Mouse (Mus musculus) midbrain, embryonic 12.5 days (tissue): ENCODE data around the gene Cela3a. TPM values are rescaled to one million over a fixed set of nuclear protein-coding genes. Genes with fewer than 3 reads are reported as not detected.
"Not testable (repeated sequence)": the region's sequence is repeated elsewhere in the genome, so short reads cannot be mapped to it uniquely, and the experiment has no call there.

Source experiments
- ATAC-seq: fragments of 200-750 bp; cut with Nextera tagmentation; 2 replicates; pipeline ENCODE4 v1.8.0; 2017; ENCODE audit warnings: low read depth, moderate TSS enrichment, moderate library complexity; ENCODE audit not compliant: low FRiP score
- H3K27ac ChIP-seq: fragments of 300-500 bp; sonication (generic); replicated peaks from 2 replicates; pipeline ENCODE4 v1.5.1; 2016; ENCODE audit warnings: mild to moderate bottlenecking
- H3K27me3 ChIP-seq: fragments of 300-500 bp; sonication (generic); 2 replicates; pipeline ENCODE4 v1.6.1; 2016; ENCODE audit warnings: mild to moderate bottlenecking
- H3K36me3 ChIP-seq: fragments of 300-500 bp; sonication (generic); 2 replicates; pipeline ENCODE4 v1.6.1; 2016
- H3K4me1 ChIP-seq: fragments of 300-500 bp; sonication (generic); 2 replicates; pipeline ENCODE4 v1.6.1; 2016
- H3K4me2 ChIP-seq: fragments of 300-500 bp; sonication (generic); replicated peaks from 2 replicates; pipeline ENCODE4 v1.6.1; 2016; ENCODE audit warnings: mild to moderate bottlenecking, moderate library complexity
- H3K4me3 ChIP-seq: fragments of 300-500 bp; sonication (generic); 2 replicates; pipeline ENCODE4 v1.5.1; 2016; ENCODE audit warnings: mild to moderate bottlenecking
- H3K9ac ChIP-seq: fragments of 300-500 bp; sonication (generic); replicated peaks from 2 replicates; pipeline ENCODE4 v1.6.1; 2016; ENCODE audit warnings: mild to moderate bottlenecking, moderate library complexity
- H3K9me3 ChIP-seq: fragments of 300-500 bp; sonication (generic); 2 replicates; pipeline ENCODE4 v1.6.1; 2016; ENCODE audit warnings: mild to moderate bottlenecking
- WGBS: fragments of 180-500 bp; shearing (Covaris S2); methylation state at CpG from one replicate; pipeline ENCODE4 v1.1.7; 2016; 5-methylcytosine and 5-hydroxymethylcytosine counted together
- polyA plus RNA-seq: library from polyadenylated mRNA; unstranded; fragments of >200 nt; fragmentation: Nextera tagmentation; extraction: Ambion mirVana; gene quantifications from 2 replicates; pipeline ENCODE4 v1.2.1, GENCODE M21; 2016

The Cela3a gene
- polyA plus RNA-seq, 1 experiment from 2014 or later, result not detected

DNA sequence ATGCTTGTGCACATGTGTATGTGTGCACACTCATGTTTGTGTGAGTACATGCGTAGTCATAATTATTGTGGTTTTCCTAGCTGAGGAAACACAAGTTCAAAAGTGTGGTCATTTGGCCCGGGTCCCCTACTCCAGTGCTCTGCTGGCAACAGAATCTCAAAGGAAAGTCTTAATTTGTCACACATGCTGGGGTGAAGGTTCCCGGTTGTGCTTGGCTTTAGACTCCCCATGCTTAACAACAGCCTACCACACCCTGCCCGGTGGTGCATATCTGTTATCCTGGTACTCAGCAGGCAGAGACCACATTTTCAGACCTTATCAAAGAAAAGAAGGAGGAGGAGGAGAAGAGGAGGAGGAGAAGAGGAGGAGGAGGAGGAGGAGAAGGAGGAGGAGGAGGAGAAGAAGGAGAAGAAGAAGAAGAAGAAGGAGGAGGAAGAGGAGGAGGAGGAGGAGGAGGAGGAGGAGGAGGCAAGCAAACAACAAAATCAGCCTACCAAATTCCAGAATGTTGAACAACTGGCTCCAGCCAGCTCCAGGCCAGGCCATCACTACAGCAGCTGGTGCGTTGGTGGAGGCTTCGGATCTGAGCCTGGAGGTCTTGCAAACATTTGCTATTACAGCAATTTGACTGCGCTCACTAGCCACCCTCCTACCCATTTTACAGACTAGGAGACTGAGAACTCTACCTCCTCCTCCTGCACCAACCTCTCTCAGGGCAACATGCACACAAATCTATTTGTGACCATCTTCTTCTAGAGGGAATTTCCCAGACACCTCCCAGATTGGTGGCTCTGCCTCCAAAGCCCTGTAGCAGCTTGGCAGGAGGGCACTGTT lies 38.0 kb upstream of the Cela3a start:
- Histone ChIP-seq H3K27ac (no peak overlapping the region), H3K9ac (no peak overlapping the region), H3K9me3 (no peaks in the 10 kb centered on the region), H3K36me3 (no peaks in the 10 kb centered on the region), H3K4me1 (peaks cover 3% of the 10 kb centered on the region; the same call in 1 of the 2 replicates), H3K27me3 (no peaks in the 10 kb centered on the region), H3K4me3 (no peak overlapping the region), H3K4me2 (no peak overlapping the region)
- no peak for ATAC-seq
- 75% methylated on average over 7 of the region's 7 CpGs for WGBS

DNA sequence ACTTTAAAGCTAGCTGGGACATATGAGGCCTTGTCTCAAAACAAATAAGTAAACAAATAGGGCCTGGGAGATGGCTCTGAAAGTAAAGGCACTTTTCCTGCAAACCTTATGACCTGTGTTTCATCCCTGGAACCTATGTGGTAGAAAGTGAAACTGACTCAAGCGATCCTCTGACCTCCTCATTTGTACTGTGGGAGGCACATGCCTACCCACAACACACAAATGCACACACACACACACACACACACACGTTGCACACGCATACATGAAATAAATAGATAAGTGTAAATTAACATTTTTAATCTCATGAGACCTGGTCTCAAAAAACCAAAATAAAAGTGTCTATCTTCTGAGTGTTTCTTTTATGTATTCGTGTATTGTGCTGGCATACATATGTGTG lies 36.3 kb upstream of the Cela3a start:
- no peaks in the 10 kb centered on the region for H3K9me3 ChIP-seq
- H3K9ac ChIP-seq, result no peak overlapping the region
- H3K4me2 ChIP-seq, result no peak overlapping the region
- H3K36me3 ChIP-seq, result no peaks in the 10 kb centered on the region
- H3K27ac ChIP-seq, result no peak overlapping the region
- no peaks in the 10 kb centered on the region for H3K27me3 ChIP-seq
- 85% methylated on average over 4 of the region's 4 CpGs for WGBS
- H3K4me1 ChIP-seq, result peaks cover 3% of the 10 kb centered on the region; the same call in 1 of the 2 replicates
- no peak overlapping the region for H3K4me3 ChIP-seq
- no peak for ATAC-seq

DNA sequence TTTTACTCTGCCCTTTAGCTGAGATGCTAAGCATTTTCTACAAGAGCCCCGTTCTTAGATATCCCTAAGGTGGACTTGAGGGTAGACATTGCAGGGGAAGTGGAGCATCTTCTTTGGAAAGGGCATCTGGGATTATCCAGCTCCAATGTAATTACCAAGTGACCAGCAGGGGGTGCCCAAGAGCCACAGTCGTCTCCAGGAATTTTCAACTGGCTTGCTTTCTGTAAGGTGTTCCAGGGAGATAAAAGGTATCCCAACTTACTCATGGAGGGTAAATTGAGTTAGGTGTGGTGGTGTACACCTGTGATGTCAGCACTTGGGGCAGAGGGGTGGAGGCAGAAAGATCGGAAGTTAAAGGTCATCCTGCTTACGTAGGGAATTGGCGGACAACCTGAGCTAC lies 34.0 kb upstream of the Cela3a start:
- 30% methylated on average over 5 of the region's 5 CpGs for WGBS
- H3K4me3 ChIP-seq, result no peak overlapping the region
- no peaks in the 10 kb centered on the region for H3K27me3 ChIP-seq
- H3K9me3 ChIP-seq, result no peaks in the 10 kb centered on the region
- H3K4me2 ChIP-seq, result no peak overlapping the region
- H3K27ac ChIP-seq, result no peak overlapping the region
- no peak overlapping the region for H3K9ac ChIP-seq
- no peaks in the 10 kb centered on the region for H3K36me3 ChIP-seq
- H3K4me1 ChIP-seq, result peaks cover 3% of the 10 kb centered on the region; the same call in 1 of the 2 replicates
- ATAC-seq, result no peak

DNA sequence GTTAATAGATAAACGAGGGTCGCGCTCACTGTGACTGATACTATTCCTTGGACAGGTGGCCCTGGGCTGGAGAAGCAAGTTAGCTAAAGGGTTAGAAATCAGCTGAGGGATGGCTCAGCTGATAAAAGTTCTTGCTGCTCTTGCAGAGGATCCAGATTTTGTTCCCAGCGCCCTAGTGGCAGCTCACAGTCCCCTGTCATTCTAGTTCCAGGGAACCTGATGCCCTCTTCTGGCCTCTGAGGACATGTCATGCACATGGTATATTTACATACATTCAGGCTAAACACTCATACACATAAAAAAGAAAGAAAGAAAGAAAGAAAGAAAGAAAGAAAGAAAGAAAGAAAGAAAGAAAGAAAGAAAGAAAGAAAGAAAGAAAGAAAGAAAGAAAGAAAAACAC lies 31.7 kb upstream of the Cela3a start:
- no peaks in the 10 kb centered on the region for H3K36me3 ChIP-seq
- H3K27me3 ChIP-seq, result no peaks in the 10 kb centered on the region
- H3K4me2 ChIP-seq, result no peak overlapping the region
- H3K4me1 ChIP-seq, result no peaks in the 10 kb centered on the region
- no peak for ATAC-seq
- WGBS, result 80% methylated on average over 4 of the region's 4 CpGs
- no peak overlapping the region for H3K27ac ChIP-seq
- H3K9ac ChIP-seq, result no peak overlapping the region
- no peaks in the 10 kb centered on the region for H3K9me3 ChIP-seq
- H3K4me3 ChIP-seq, result no peak overlapping the region

DNA sequence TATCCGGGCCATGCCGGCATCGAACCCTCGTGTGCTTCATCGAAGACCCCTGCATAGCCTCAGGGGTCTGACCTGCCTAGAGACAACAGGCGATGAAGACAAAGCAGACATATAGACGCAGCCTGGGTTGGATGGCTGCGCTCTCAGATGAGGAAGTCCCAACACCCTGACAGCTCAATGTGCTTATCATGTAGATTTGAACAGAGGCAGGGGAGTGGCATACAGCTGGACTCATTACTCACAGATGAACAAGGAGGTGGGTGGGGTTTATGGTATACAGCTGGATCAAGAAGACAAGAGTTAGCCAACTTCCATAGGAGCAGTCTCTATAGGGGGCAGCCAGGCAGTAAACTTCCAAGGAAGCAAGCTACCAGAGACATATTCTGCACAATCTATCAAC lies 29.3 kb upstream of the Cela3a start:
- Histone ChIP-seq H3K36me3 (no peaks in the 10 kb centered on the region), H3K27me3 (no peaks in the 10 kb centered on the region), H3K27ac (no peak overlapping the region), H3K4me1 (no peaks in the 10 kb centered on the region), H3K4me2 (no peak overlapping the region), H3K4me3 (no peak overlapping the region), H3K9me3 (no peaks in the 10 kb centered on the region), H3K9ac (no peak overlapping the region)
- no peak for ATAC-seq
- WGBS, result 90% methylated on average over 8 of the region's 8 CpGs

DNA sequence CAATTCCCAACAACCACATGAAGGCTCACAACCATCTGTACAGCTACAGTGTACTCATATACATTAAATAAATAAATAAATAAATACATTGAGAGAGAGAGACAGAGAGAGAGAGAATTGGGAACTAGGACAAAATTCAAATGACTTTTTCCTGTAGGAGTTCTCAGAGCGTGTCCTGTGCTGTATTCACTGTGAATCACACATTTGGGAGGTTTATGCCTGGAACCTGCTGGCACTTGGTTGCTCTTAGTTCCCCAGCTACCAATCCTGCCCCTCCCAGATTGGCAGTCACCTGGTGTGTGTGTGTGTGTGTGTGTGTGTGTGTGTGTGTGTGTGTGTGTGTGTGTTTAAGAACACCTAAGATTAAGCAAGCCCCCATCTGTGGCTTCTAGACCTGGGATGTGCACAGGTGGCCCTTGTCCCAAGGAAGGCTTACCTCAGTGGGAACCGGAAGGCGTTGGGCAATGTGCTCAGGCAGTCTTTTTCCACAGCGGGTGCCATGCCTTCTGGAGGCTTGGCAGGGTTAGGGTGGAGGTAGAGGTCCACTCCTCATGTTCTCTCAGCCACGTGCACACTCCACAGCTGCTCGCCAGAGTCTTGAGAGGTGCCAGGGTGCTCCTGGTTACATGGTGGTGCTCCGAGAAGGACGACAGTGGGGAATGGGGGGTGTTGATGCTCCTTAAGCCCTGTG lies 27.5 kb upstream of the Cela3a start:
- ATAC-seq, result no peak
- no peaks in the 10 kb centered on the region for H3K9me3 ChIP-seq
- H3K27ac ChIP-seq, result no peak overlapping the region
- 87% methylated on average over 8 of the region's 8 CpGs for WGBS
- H3K4me3 ChIP-seq, result no peak overlapping the region
- no peaks in the 10 kb centered on the region for H3K4me1 ChIP-seq
- H3K27me3 ChIP-seq, result no peaks in the 10 kb centered on the region
- no peak overlapping the region for H3K4me2 ChIP-seq
- no peak overlapping the region for H3K9ac ChIP-seq
- no peaks in the 10 kb centered on the region for H3K36me3 ChIP-seq

DNA sequence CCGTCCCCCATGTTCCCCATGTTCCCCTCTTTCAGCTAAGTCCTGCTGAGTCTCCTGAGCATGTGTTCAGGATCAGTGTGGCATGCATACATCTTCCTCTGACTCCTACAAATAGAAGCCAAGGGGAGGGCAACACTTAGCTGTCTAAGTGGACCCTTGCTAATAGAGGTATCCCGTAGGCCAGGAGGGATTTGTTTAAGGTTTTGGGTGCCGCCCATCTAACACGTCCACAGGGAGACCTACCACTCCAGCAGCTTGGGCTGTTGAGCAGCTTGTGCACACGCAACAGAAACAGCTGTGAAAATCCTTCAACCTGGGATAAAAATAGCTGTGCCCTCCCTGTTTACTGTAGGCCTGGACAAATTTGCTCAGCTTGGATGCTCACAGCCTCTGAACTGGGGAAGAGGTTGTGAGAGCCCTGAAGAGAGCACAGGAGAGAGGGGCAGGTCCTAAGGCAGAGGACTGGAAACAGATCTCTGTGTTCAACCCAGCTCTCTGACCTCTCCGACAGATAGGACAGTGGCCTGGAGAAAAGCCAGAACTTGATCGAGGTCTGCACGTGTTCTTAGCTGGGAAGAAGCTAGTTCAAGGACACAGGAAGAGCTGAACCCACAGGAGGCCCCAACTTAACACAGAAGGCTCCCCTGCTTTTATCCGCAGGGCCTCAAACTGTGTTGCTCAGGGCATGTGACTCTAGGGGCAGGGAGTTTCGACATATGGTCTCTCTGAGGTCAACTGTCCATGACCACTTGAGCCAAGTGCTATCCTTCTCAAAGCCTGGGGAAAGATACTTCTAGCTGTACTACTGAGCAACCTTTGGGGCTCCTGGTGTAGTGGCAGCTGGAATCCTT lies 23.3 kb upstream of the Cela3a start:
- H3K4me3 ChIP-seq, H3K27ac ChIP-seq, ATAC-seq, H3K27me3 ChIP-seq, H3K4me1 ChIP-seq, H3K9me3 ChIP-seq, H3K36me3 ChIP-seq, H3K4me2 ChIP-seq, H3K9ac ChIP-seq: not testable (repeated sequence)
- 86% methylated on average over 10 of the region's 10 CpGs for WGBS

DNA sequence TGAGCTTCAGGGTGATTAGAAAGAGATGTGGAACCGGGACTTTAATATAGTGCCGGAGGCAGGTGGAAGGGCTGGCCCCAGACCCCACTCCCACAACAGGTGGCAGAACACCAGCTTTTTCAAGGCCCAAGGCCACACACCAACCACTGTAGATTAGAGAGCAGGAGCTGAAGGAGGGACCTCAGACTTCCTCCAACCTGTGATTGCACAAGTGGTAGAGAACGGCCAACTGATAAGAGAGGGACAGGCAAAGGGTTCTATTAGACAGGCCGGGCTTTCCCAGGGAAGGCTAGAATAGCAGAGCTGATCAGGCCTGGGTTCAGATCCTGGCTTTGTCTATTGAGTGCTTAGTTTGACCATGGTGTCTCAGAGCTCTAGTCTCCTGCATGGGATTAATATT lies 20.9 kb upstream of the Cela3a start, which contains the start of gene Cela3b:
Gene Cela3b, minus strand, starts transcription at position 39 of the 400 bp plus-strand sequence.
- no peaks in the 10 kb centered on the region for H3K36me3 ChIP-seq
- H3K27ac ChIP-seq, result no peak within 1 kb of the TSS

DNA sequence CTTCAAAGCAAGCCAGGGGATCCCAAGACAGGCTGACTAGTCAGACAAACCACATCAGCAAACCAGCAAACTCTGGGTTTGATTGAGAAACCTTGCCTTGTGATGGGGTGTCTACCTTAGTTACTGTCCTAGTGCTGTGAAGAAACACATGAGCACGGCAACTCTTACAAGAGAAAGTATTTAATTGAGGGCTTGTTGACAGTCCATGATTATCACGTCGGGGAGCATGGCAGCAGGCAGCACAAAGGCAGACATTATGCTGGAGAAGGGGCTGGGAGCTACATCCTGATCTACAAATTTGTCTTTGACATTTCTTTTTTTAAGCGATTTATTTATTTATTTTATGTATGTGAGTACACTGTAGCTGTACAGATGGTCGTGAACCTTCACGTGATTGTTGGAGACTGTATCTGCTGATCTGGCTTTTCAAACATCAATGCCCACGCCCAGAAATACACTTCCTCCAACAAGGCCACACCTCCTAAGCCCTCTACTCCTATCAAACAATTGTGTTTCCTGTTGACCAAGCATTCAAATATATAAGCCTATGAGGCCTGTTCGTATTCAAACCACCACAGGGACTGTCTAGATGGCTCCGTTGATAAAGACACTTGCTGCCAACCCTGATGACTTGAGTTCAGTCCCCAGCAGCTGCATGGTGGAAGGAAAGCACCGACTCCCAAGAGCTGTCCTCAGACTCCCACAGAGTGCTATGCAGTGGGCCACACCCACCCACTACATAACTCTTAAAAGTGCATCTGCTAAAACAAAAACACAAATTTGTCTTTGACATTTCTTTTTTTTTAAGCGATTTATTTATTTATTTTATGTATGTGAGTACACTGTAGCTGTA lies 8.3 kb upstream of the Cela3a start:
- H3K9ac ChIP-seq, result no peak overlapping the region
- no peak for ATAC-seq
- H3K27ac ChIP-seq, result no peak overlapping the region
- no peak overlapping the region for H3K4me2 ChIP-seq
- WGBS, result 79% methylated on average over 11 of the region's 11 CpGs
- H3K4me1 ChIP-seq, result no peaks in the 10 kb centered on the region
- no peaks in the 10 kb centered on the region for H3K36me3 ChIP-seq
- no peak overlapping the region for H3K4me3 ChIP-seq
- H3K27me3 ChIP-seq, result no peaks in the 10 kb centered on the region
- H3K9me3 ChIP-seq, result no peaks in the 10 kb centered on the region

More for the DNA sequence above, 20.9 kb upstream of the Cela3a start, which contains the start of gene Cela3b:
- no peak for ATAC-seq
- no peak within 1 kb of the TSS for H3K4me3 ChIP-seq
- no peak within 1 kb of the TSS for H3K4me2 ChIP-seq
- H3K9me3 ChIP-seq, result no peaks in the 10 kb centered on the region
- WGBS, result 95% methylated on average over 4 of the region's 4 CpGs
- no peak within 1 kb of the TSS for H3K9ac ChIP-seq
- no peaks in the 10 kb centered on the region for H3K27me3 ChIP-seq
- no peaks in the 10 kb centered on the region for H3K4me1 ChIP-seq

DNA sequence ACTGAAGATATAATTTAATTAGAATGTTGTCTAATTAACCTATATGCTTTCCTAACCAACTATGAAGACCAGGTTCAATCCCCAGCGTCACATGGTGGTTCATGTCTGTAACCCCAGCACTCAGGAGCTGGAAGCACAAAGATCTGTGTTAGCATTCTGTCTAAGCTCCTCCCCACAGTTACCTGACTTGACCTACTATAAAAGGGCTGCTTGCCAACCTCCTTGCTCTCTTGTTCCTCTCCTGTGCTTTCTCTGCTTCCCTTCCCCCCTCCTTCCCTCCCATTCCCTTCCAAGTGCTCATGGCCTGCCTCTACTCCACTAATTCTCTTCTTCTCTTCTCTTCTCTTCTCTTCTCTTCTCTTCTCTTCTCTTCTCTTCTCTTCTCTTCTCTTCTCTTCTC lies 5.3 kb upstream of the Cela3a start:
- H3K27me3 ChIP-seq, result no peaks in the 10 kb centered on the region

DNA sequence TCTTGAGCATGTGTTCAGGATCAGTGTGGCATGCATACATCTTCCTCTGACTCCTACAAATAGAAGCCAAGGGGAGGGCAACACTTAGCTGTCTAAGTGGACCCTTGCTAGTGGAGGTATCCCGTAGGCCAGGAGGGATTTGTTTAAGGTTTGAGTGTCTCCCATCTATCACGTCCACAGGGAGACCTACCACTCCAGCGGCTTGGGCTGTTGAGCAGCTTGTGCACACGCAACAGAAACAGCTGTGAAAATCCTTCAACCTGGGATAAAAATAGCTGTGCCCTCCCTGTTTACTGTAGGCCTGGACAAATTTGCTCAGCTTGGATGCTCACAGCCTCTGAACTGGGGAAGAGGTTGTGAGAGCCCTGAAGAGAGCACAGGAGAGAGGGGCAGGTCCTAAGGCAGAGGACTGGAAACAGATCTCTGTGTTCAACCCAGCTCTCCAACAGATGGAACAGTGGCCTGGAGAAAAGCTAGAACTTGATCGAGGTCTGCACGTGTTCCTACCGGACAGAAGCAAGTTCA lies 2.7 kb upstream of the Cela3a start:
- not testable (repeated sequence) for H3K4me1 ChIP-seq
- WGBS, result 87% methylated on average over 7 of the region's 7 CpGs

More for the DNA sequence above, 5.3 kb upstream of the Cela3a start:
- H3K36me3 ChIP-seq, result no peaks in the 10 kb centered on the region
- H3K4me1 ChIP-seq, result no peaks in the 10 kb centered on the region
- no peak overlapping the region for H3K4me2 ChIP-seq
- no peaks in the 10 kb centered on the region for H3K9me3 ChIP-seq
- no peak overlapping the region for H3K27ac ChIP-seq
- WGBS, result 68% methylated on average over 1 of the region's 1 CpGs
- no peak overlapping the region for H3K4me3 ChIP-seq
- no peak for ATAC-seq
- no peak overlapping the region for H3K9ac ChIP-seq

More for the DNA sequence above, 2.7 kb upstream of the Cela3a start:
- H3K36me3 ChIP-seq, H3K27ac ChIP-seq, H3K9ac ChIP-seq, H3K4me3 ChIP-seq, H3K27me3 ChIP-seq, H3K9me3 ChIP-seq, ATAC-seq, H3K4me2 ChIP-seq: not testable (repeated sequence)
